Mouse (Mus musculus): ENCODE results near the gene Il9r.
A peak's percentile ranks its signal among the peaks of the same experiment; 100 is the strongest.

The Il9r gene

GRCm38 (mm10) chr11:32200075-32200601, at the start of gene Il9r:
Gene Il9r, minus strand, starts transcription at chr11:32200279.
- no peak for DNase-seq (ENCODE audit: low read depth)

- no peak for DNase-seq (ENCODE audit: low read depth)
Measured at GRCm38 (mm10) chr11:32248350-32248749, 48.3 kb upstream of the Il9r start.

GRCm38 (mm10) chr11:32247068-32247467, 47.0 kb upstream of the Il9r start:
- peak; percentile 58 for DNase-seq (ENCODE audit: low read depth)

GRCm38 (mm10) chr11:32245614-32246013, 45.5 kb upstream of the Il9r start:
- no peak for DNase-seq (ENCODE audit: low read depth)

- DNase-seq (ENCODE audit: low read depth), result no peak
Measured at GRCm38 (mm10) chr11:32244617-32245016, 44.5 kb upstream of the Il9r start.

- DNase-seq (ENCODE audit: low read depth), result no peak
Measured at GRCm38 (mm10) chr11:32244064-32244463, 44.0 kb upstream of the Il9r start.

GRCm38 (mm10) chr11:32243205-32243955, 43.3 kb upstream of the Il9r start:
- DNase-seq (ENCODE audit: low read depth), result no peak

GRCm38 (mm10) chr11:32242209-32242608, 42.1 kb upstream of the Il9r start:
- no peak for DNase-seq (ENCODE audit: low read depth)

- DNase-seq (ENCODE audit: low read depth), result no peak
Measured at GRCm38 (mm10) chr11:32241391-32241790, 41.3 kb upstream of the Il9r start.

GRCm38 (mm10) chr11:32238093-32238860, 38.2 kb upstream of the Il9r start:
- DNase-seq (ENCODE audit: low read depth), result peak; percentile 81

- no peak for DNase-seq (ENCODE audit: low read depth)
Measured at GRCm38 (mm10) chr11:32237411-32237795, 37.3 kb upstream of the Il9r start.

- DNase-seq (ENCODE audit: low read depth), result peak; percentile 81
Measured at GRCm38 (mm10) chr11:32236712-32237410, 36.8 kb upstream of the Il9r start.

GRCm38 (mm10) chr11:32236132-32236531, 36.1 kb upstream of the Il9r start:
- DNase-seq (ENCODE audit: low read depth), result no peak

GRCm38 (mm10) chr11:32235646-32236045, 35.6 kb upstream of the Il9r start:
- peak; percentile 93 for DNase-seq (ENCODE audit: low read depth)

GRCm38 (mm10) chr11:32234816-32235485, 34.9 kb upstream of the Il9r start:
- DNase-seq (ENCODE audit: low read depth), result no peak

- no peak for DNase-seq (ENCODE audit: low read depth)
Measured at GRCm38 (mm10) chr11:32233895-32234294, 33.8 kb upstream of the Il9r start.

- DNase-seq (ENCODE audit: low read depth), result no peak
Measured at GRCm38 (mm10) chr11:32232848-32233247, 32.8 kb upstream of the Il9r start.

- DNase-seq (ENCODE audit: low read depth), result no peak
Measured at GRCm38 (mm10) chr11:32231125-32231524, 31.0 kb upstream of the Il9r start.

- peak; percentile 50 for DNase-seq (ENCODE audit: low read depth)
Measured at GRCm38 (mm10) chr11:32230220-32230619, 30.1 kb upstream of the Il9r start.

- no peak for DNase-seq (ENCODE audit: low read depth)
Measured at GRCm38 (mm10) chr11:32228292-32228845, 28.3 kb upstream of the Il9r start.

- no peak for DNase-seq (ENCODE audit: low read depth)
Measured at GRCm38 (mm10) chr11:32227555-32227954, 27.5 kb upstream of the Il9r start.

GRCm38 (mm10) chr11:32227041-32227440, 27.0 kb upstream of the Il9r start:
- DNase-seq (ENCODE audit: low read depth), result no peak

All from NIH3T3 (cell line).